Mouse (Mus musculus): ENCODE measurements around the gene Arfgap1.

The Arfgap1 gene

DNA sequence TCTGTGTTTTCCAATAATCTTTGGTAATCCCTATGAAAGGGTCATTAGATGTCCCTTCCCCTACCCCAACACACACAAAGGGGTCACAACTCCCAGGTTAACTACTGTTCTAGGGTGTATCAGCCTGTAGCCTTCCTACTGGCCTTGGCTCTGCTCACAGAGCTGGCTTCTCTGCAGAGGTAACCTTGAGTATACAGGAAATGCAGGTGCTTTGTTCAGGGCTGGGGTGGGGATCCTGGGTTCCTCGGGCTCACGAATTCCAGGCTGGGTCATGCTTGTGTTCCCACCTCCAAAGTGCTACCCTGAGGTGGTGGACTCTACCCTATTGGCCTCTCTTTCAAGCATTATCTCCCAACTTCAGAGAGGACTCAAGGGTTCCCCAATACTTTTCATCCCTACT lies 18.6 kb downstream of the Arfgap1 start:
- no peak for DNase-seq (ENCODE audit: low spot score in 2 of 2)

GRCm38 (mm10) chr2:180986449-180986848 lies 19.4 kb downstream of the Arfgap1 start, which contains the start of gene Col20a1:
Col20a1 (plus strand) TSS chr2:180986535.
- no peak for DNase-seq (ENCODE audit: low spot score in 2 of 2)

GRCm38 (mm10) chr2:180987001-180987400 lies 20.0 kb downstream of the Arfgap1 start:
- no peak for DNase-seq (ENCODE audit: low spot score in 2 of 2)

DNA sequence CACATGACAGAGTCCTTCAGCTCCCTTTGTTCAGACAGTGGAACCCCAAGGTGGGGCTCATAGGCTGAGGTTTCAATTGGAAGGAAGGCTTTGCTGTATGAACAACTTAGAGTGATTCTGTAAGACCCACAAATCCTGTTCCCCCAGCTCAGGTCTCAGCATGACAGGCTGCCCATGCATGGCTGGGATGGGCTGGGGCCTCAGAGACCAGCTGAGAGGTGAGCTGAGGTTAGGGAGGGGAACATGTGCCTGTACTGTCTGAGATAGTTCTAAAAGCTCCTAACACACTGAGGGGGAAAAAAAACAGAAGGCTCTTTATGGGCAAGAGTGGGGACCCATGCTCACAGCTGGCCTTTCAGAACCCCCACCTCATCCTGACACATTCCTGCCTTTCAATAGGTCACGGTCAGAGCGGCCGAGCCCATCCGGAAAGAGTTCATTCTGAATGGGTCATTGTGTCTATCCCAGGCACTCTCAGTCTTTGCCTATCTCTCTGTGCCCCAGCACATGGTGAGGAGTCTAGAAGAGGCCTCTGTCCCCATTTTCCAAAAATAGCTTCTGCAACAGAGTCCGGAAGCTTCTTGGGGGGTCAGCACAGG lies 20.5 kb downstream of the Arfgap1 start:
- no peak for DNase-seq (ENCODE audit: low spot score in 2 of 2)

GRCm38 (mm10) chr2:180988347-180988913 lies 21.4 kb downstream of the Arfgap1 start:
- no peak for DNase-seq (ENCODE audit: low spot score in 2 of 2)

DNA sequence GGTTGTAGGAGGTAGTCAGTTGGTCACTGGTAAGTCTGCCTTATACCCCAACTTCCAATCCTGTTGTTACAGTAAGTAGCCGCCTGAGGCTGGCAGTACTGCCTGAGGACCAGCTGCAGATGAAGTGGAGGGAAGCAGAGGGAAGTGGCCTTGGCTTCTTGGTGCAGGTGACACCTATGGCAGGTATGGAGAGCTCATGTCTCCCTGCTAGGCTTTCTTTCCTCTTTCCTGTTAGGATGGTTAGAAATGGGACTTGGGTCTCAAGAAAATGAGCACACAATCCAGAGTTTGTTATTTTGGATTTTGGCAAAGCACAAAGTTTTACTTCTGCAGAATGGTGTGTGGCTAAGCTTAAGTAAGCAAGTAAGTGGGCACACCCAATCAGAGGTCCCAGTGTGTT lies 21.9 kb downstream of the Arfgap1 start:
- DNase-seq (ENCODE audit: low spot score in 2 of 2), result no peak

- no peak for DNase-seq (ENCODE audit: low spot score in 2 of 2)
Measured at GRCm38 (mm10) chr2:180990347-180990746, 23.3 kb downstream of the Arfgap1 start.

GRCm38 (mm10) chr2:180994360-180994759 lies 27.3 kb downstream of the Arfgap1 start:
- no peak for DNase-seq (ENCODE audit: low spot score in 2 of 2)

DNA sequence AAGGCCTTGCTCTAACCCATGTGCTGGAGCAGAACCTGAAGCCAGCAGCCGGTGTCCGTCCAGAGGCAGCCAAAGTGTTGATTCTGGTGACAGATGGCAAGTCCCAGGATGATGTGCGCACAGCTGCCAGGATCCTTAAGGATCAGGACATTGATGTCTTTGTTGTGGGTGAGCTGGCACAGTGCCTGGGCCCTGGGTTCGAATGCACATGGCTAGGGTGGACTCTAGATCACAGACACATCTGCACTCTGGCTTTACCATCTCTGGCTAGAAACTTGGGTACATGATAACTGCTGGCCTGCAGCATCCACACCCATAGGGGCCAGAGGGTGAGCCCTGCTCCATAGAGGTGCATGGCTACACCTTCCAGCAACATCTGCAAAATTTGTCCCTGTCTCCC lies 28.4 kb downstream of the Arfgap1 start:
- DNase-seq (ENCODE audit: low spot score in 2 of 2), result no peak

GRCm38 (mm10) chr2:180996436-180996835 lies 29.4 kb downstream of the Arfgap1 start:
- DNase-seq (ENCODE audit: low spot score in 2 of 2), result peak; percentile 7 to 18

- DNase-seq (ENCODE audit: low spot score in 2 of 2), result no peak
Measured at GRCm38 (mm10) chr2:180996905-180997304, 29.9 kb downstream of the Arfgap1 start.

GRCm38 (mm10) chr2:181007054-181007453 lies 40.0 kb downstream of the Arfgap1 start:
- no peak for DNase-seq (ENCODE audit: low spot score in 2 of 2)

- DNase-seq (ENCODE audit: low spot score in 2 of 2), result no peak
Measured at GRCm38 (mm10) chr2:181008339-181008738, 41.3 kb downstream of the Arfgap1 start.

GRCm38 (mm10) chr2:181031406-181031934 lies 64.4 kb downstream of the Arfgap1 start:
- no peak for DNase-seq (ENCODE audit: low spot score in 2 of 2)

All from urinary bladder, adult 18-20 months (tissue).